Mouse (Mus musculus): ENCODE data around the gene Wnk4. TPM values are rescaled to one million over a fixed set of nuclear protein-coding genes. Genes with fewer than 3 reads are reported as not detected.
"Not testable (repeated sequence)": the region's sequence is repeated elsewhere in the genome, so short reads cannot be mapped to it uniquely, and the experiment has no call there.

Wnk4 gene
- polyA plus RNA-seq, 1 experiment: 0.49 TPM

GRCm38 (mm10) chr11:101316501-101316917, 56.1 kb downstream of the Wnk4 start:
- H3ac ChIP-seq (ENCODE audit: control insufficient read depth, insufficient read length, low read depth): peak overlapping the region; percentile 78
- peaks cover 31% of the 10 kb centered on the region for H3K79me3 ChIP-seq (ENCODE audit: low read depth)
- peaks cover 49% of the 10 kb centered on the region for H3K79me2 ChIP-seq (ENCODE audit: control insufficient read depth, insufficient read depth)
- H3K36me3 ChIP-seq (ENCODE audit: control insufficient read depth, insufficient read depth): peaks cover 43% of the 10 kb centered on the region
- no peaks in the 10 kb centered on the region for H3K27me3 ChIP-seq (ENCODE audit: control insufficient read depth, insufficient read depth, insufficient read length)
- TF ChIP-seq MYOD1 (IDR thresholded peaks at IDR 0.05; ENCODE audit: control insufficient read depth, insufficient read length, low read depth) (peak; percentile 9), MYOG (IDR thresholded peaks at IDR 0.05; ENCODE audit: control insufficient read depth, extremely low read depth, insufficient read length) (no peak)
- peak overlapping the region; percentile 100 for H3K4me3 ChIP-seq (ENCODE audit: insufficient read depth, poor library complexity, severe bottlenecking)

- TF ChIP-seq MYOD1 (IDR thresholded peaks at IDR 0.05; ENCODE audit: control insufficient read depth, insufficient read length, low read depth) (no peak), MAX (IDR thresholded peaks at IDR 0.05) (no peak), USF1 (IDR thresholded peaks at IDR 0.05; ENCODE audit: low read depth) (no peak), CTCF (IDR thresholded peaks at IDR 0.05; ENCODE audit: control insufficient read depth, insufficient read depth, insufficient read length) (peak; percentile 77), CEBPB (IDR thresholded peaks at IDR 0.05; ENCODE audit: low read depth) (no peak)
Observed at GRCm38 (mm10) chr11:101323609-101324008, 63.2 kb downstream of the Wnk4 start.

GRCm38 (mm10) chr11:101324763-101325162, 64.4 kb downstream of the Wnk4 start, which contains the start of gene Aoc2:
TSS of gene Aoc2 (plus strand) at chr11:101325063.
- H3K79me3 ChIP-seq (ENCODE audit: low read depth): no peaks in the 10 kb centered on the region
- H3K36me3 ChIP-seq (ENCODE audit: control insufficient read depth, insufficient read depth): peaks cover 54% of the 10 kb centered on the region
- TF ChIP-seq CTCF (IDR thresholded peaks at IDR 0.05; ENCODE audit: control insufficient read depth, insufficient read depth, insufficient read length): no peak
- no peak for TF ChIP-seq MAX (IDR thresholded peaks at IDR 0.05)
- TF ChIP-seq FOSL1 (IDR thresholded peaks at IDR 0.05; ENCODE audit: insufficient read depth, low read length, poor library complexity, severe bottlenecking): no peak
- TF ChIP-seq USF1 (IDR thresholded peaks at IDR 0.05; ENCODE audit: low read depth): no peak
- TF ChIP-seq MYOG (IDR thresholded peaks at IDR 0.05; ENCODE audit: control insufficient read depth, extremely low read depth, insufficient read length): no peak
- no peak for TF ChIP-seq CEBPB (IDR thresholded peaks at IDR 0.05; ENCODE audit: low read depth)
- no peak for TF ChIP-seq MYOD1 (IDR thresholded peaks at IDR 0.05; ENCODE audit: control insufficient read depth, insufficient read length, low read depth)

More at GRCm38 (mm10) chr11:101323609-101324008, 63.2 kb downstream of the Wnk4 start:
- H3ac ChIP-seq (ENCODE audit: control insufficient read depth, insufficient read length, low read depth): no peak overlapping the region
- no peaks in the 10 kb centered on the region for H3K27me3 ChIP-seq (ENCODE audit: control insufficient read depth, insufficient read depth, insufficient read length)
- H3K79me2 ChIP-seq (ENCODE audit: control insufficient read depth, insufficient read depth): peaks cover 22% of the 10 kb centered on the region
- peaks cover 65% of the 10 kb centered on the region for H3K36me3 ChIP-seq (ENCODE audit: control insufficient read depth, insufficient read depth)
- no peak overlapping the region for H3K4me3 ChIP-seq (ENCODE audit: insufficient read depth, poor library complexity, severe bottlenecking)
- H3K79me3 ChIP-seq (ENCODE audit: low read depth): peaks cover 5% of the 10 kb centered on the region

GRCm38 (mm10) chr11:101325201-101325600, 64.8 kb downstream of the Wnk4 start:
- not testable (repeated sequence) for H3K79me2 ChIP-seq (ENCODE audit: control insufficient read depth, insufficient read depth); H3K4me3 ChIP-seq (ENCODE audit: insufficient read depth, poor library complexity, severe bottlenecking); H3ac ChIP-seq (ENCODE audit: control insufficient read depth, insufficient read length, low read depth); H3K79me3 ChIP-seq (ENCODE audit: low read depth); H3K27me3 ChIP-seq (ENCODE audit: control insufficient read depth, insufficient read depth, insufficient read length)
- H3K36me3 ChIP-seq (ENCODE audit: control insufficient read depth, insufficient read depth): peaks cover 50% of the 10 kb centered on the region

More at GRCm38 (mm10) chr11:101324763-101325162, 64.4 kb downstream of the Wnk4 start, which contains the start of gene Aoc2:
- Histone ChIP-seq H3K79me2 (ENCODE audit: control insufficient read depth, insufficient read depth) (peaks cover 10% of the 10 kb centered on the region), H3ac (ENCODE audit: control insufficient read depth, insufficient read length, low read depth) (no peak within 1 kb of the TSS), H3K27me3 (ENCODE audit: control insufficient read depth, insufficient read depth, insufficient read length) (no peaks in the 10 kb centered on the region), H3K4me3 (ENCODE audit: insufficient read depth, poor library complexity, severe bottlenecking) (no peak within 1 kb of the TSS)

- Histone ChIP-seq H3K4me3 (ENCODE audit: insufficient read depth, poor library complexity, severe bottlenecking) (no peak overlapping the region), H3K79me2 (ENCODE audit: control insufficient read depth, insufficient read depth) (no peaks in the 10 kb centered on the region), H3K79me3 (ENCODE audit: low read depth) (no peaks in the 10 kb centered on the region), H3ac (ENCODE audit: control insufficient read depth, insufficient read length, low read depth) (no peak overlapping the region), H3K27me3 (ENCODE audit: control insufficient read depth, insufficient read depth, insufficient read length) (no peaks in the 10 kb centered on the region), H3K36me3 (ENCODE audit: control insufficient read depth, insufficient read depth) (peaks cover 40% of the 10 kb centered on the region)
- TF ChIP-seq MYOD1 (IDR thresholded peaks at IDR 0.05; ENCODE audit: control insufficient read depth, insufficient read length, low read depth) (no peak), MYOG (IDR thresholded peaks at IDR 0.05; ENCODE audit: control insufficient read depth, extremely low read depth, insufficient read length) (no peak), CEBPB (IDR thresholded peaks at IDR 0.05; ENCODE audit: low read depth) (no peak), USF1 (IDR thresholded peaks at IDR 0.05; ENCODE audit: low read depth) (no peak), CTCF (IDR thresholded peaks at IDR 0.05; ENCODE audit: control insufficient read depth, insufficient read depth, insufficient read length) (no peak), FOSL1 (IDR thresholded peaks at IDR 0.05; ENCODE audit: insufficient read depth, low read length, poor library complexity, severe bottlenecking) (no peak), MAX (IDR thresholded peaks at IDR 0.05) (no peak)
Observed at GRCm38 (mm10) chr11:101326147-101326546, 65.8 kb downstream of the Wnk4 start.

Other genes with a start within 250 kb of the Wnk4 start
- gene Naglu, start 190.6 kb upstream of the Wnk4 start, polyA plus RNA-seq (2012; fragmentation: generic; extraction: Trizol): 7.3 TPM
- gene Hsd17b1, start 182.2 kb upstream of the Wnk4 start, polyA plus RNA-seq (2012; fragmentation: generic; extraction: Trizol): not detected
- gene Coasy, start 178.0 kb upstream of the Wnk4 start, polyA plus RNA-seq (2012; fragmentation: generic; extraction: Trizol): 31.0 TPM
- gene Mlx, start 173.3 kb upstream of the Wnk4 start, polyA plus RNA-seq (2012; fragmentation: generic; extraction: Trizol): 39.7 TPM
- 24.0 TPM for gene Psmc3ip, start 165.1 kb upstream of the Wnk4 start, polyA plus RNA-seq (2012; fragmentation: generic; extraction: Trizol)
- gene Retreg3, start 140.7 kb upstream of the Wnk4 start, polyA plus RNA-seq (2012; fragmentation: generic; extraction: Trizol): 25.7 TPM
- gene Tubg1, start 140.6 kb upstream of the Wnk4 start, polyA plus RNA-seq (2012; fragmentation: generic; extraction: Trizol): 115 TPM
- gene Tubg2, start 104.7 kb upstream of the Wnk4 start, polyA plus RNA-seq (2012; fragmentation: generic; extraction: Trizol): 0.13 TPM
- gene Cntnap1, start 90.0 kb upstream of the Wnk4 start, polyA plus RNA-seq (2012; fragmentation: generic; extraction: Trizol): 0.28 TPM
- 18.3 TPM for gene Plekhh3, start 89.2 kb upstream of the Wnk4 start, polyA plus RNA-seq (2012; fragmentation: generic; extraction: Trizol)
- 0.18 TPM for gene Ccr10, start 85.1 kb upstream of the Wnk4 start, polyA plus RNA-seq (2012; fragmentation: generic; extraction: Trizol)
- gene Ezh1, start 34.1 kb upstream of the Wnk4 start, polyA plus RNA-seq (2012; fragmentation: generic; extraction: Trizol): 4.5 TPM
- 0.66 TPM for gene Ramp2, start 14.5 kb upstream of the Wnk4 start, polyA plus RNA-seq (2012; fragmentation: generic; extraction: Trizol)
- 116 TPM for gene Vps25, start 6.9 kb upstream of the Wnk4 start, polyA plus RNA-seq (2012; fragmentation: generic; extraction: Trizol)
- 0.05 TPM for gene Cntd1, start 18.4 kb downstream of the Wnk4 start, polyA plus RNA-seq (2012; fragmentation: generic; extraction: Trizol)
- gene Coa3, start 18.5 kb downstream of the Wnk4 start, polyA plus RNA-seq (2012; fragmentation: generic; extraction: Trizol): 85.2 TPM
- 103 TPM for gene Becn1, start 41.7 kb downstream of the Wnk4 start, polyA plus RNA-seq (2012; fragmentation: generic; extraction: Trizol)
- gene Psme3, start 55.6 kb downstream of the Wnk4 start, polyA plus RNA-seq (2012; fragmentation: generic; extraction: Trizol): 89.9 TPM
- 1.2 TPM for gene Aoc2, start 64.5 kb downstream of the Wnk4 start, polyA plus RNA-seq (2012; fragmentation: generic; extraction: Trizol)
- gene Aoc3, start 70.0 kb downstream of the Wnk4 start, polyA plus RNA-seq (2012; fragmentation: generic; extraction: Trizol): 0.07 TPM
- gene G6pc, start 107.0 kb downstream of the Wnk4 start, polyA plus RNA-seq (2012; fragmentation: generic; extraction: Trizol): not detected
- 50.6 TPM for gene Aarsd1, start 157.0 kb downstream of the Wnk4 start, polyA plus RNA-seq (2012; fragmentation: generic; extraction: Trizol)
- 5.2 TPM for gene Gm27029, start 164.2 kb downstream of the Wnk4 start, polyA plus RNA-seq (2012; fragmentation: generic; extraction: Trizol)
- 10.4 TPM for gene Rundc1, start 164.5 kb downstream of the Wnk4 start, polyA plus RNA-seq (2012; fragmentation: generic; extraction: Trizol)
- 19.2 TPM for gene Ptges3l, start 164.8 kb downstream of the Wnk4 start, polyA plus RNA-seq (2012; fragmentation: generic; extraction: Trizol)
- gene Rpl27, start 181.7 kb downstream of the Wnk4 start, polyA plus RNA-seq (2012; fragmentation: generic; extraction: Trizol): 2,812 TPM
- 23.4 TPM for gene Ifi35, start 187.8 kb downstream of the Wnk4 start, polyA plus RNA-seq (2012; fragmentation: generic; extraction: Trizol)
- 19.2 TPM for gene Rnd2, start 204.4 kb downstream of the Wnk4 start, polyA plus RNA-seq (2012; fragmentation: generic; extraction: Trizol)
- 306 TPM for gene Vat1, start 205.7 kb downstream of the Wnk4 start, polyA plus RNA-seq (2012; fragmentation: generic; extraction: Trizol)